Mouse (Mus musculus) adrenal gland, adult (tissue): ENCODE data around the gene Col20a1.
A peak's percentile ranks its signal among the peaks of the same experiment; 100 is the strongest.

Experiments
- DNase-seq, 2 experiments: peaks; one replicate each; pipeline ENCODE4 v3.0.0; 2022 to 2023; ENCODE audit warnings: low spot score in 1 of 2; ENCODE audit not compliant: inconsistent age in 2 of 2

Gene Col20a1

GRCm38 (mm10) chr2:180994360-180994759 is 8.0 kb downstream of the Col20a1 start:
- DNase-seq = peak in 1 of 2 experiments; percentile 62

GRCm38 (mm10) chr2:180995457-180995856 is 9.1 kb downstream of the Col20a1 start:
- DNase-seq = no peak

- peak; percentile 38 to 79 for DNase-seq
Observed at GRCm38 (mm10) chr2:180996436-180996835, 10.1 kb downstream of the Col20a1 start.

- no peak for DNase-seq
Observed at GRCm38 (mm10) chr2:180996905-180997304, 10.6 kb downstream of the Col20a1 start.

GRCm38 (mm10) chr2:181007054-181007453 is 20.7 kb downstream of the Col20a1 start:
- no peak for DNase-seq

- DNase-seq = no peak
Observed at GRCm38 (mm10) chr2:181008339-181008738, 22.0 kb downstream of the Col20a1 start.

- DNase-seq = no peak
Observed at GRCm38 (mm10) chr2:181031406-181031934, 45.1 kb downstream of the Col20a1 start.

GRCm38 (mm10) chr2:181032407-181032806 is 46.1 kb downstream of the Col20a1 start:
- peak; percentile 41 to 63 for DNase-seq

- DNase-seq = peak in 1 of 2 experiments; percentile 56
Observed at GRCm38 (mm10) chr2:181033310-181033709, 47.0 kb downstream of the Col20a1 start.

- DNase-seq = peak; percentile 53 to 83
Observed at GRCm38 (mm10) chr2:181035186-181035585, 48.9 kb downstream of the Col20a1 start.

GRCm38 (mm10) chr2:181036561-181036960 is 50.2 kb downstream of the Col20a1 start:
- no peak for DNase-seq

- DNase-seq = peak; percentile 46 to 77
Observed at GRCm38 (mm10) chr2:181038644-181039355, 52.5 kb downstream of the Col20a1 start.

GRCm38 (mm10) chr2:181039356-181039680 is 53.0 kb downstream of the Col20a1 start:
- no peak for DNase-seq

- DNase-seq = peak; percentile 26 to 62
Observed at GRCm38 (mm10) chr2:181041941-181042340, 55.6 kb downstream of the Col20a1 start.

GRCm38 (mm10) chr2:181042376-181042775 is 56.0 kb downstream of the Col20a1 start:
- DNase-seq = peak; percentile 29 to 75

GRCm38 (mm10) chr2:181043437-181043836 is 57.1 kb downstream of the Col20a1 start, which contains the start of gene Chrna4:
Gene Chrna4, minus strand, starts transcription at chr2:181043546.
- DNase-seq = peak; percentile 80 to 91

- peak in 1 of 2 experiments; percentile 59 for DNase-seq
Observed at GRCm38 (mm10) chr2:181044001-181044400, 57.7 kb downstream of the Col20a1 start.

- peak; percentile 46 to 68 for DNase-seq
Observed at GRCm38 (mm10) chr2:181048252-181048945, 62.1 kb downstream of the Col20a1 start.

GRCm38 (mm10) chr2:181048986-181049385 is 62.7 kb downstream of the Col20a1 start:
- DNase-seq = peak; percentile 59 to 67

- DNase-seq = no peak
Observed at GRCm38 (mm10) chr2:181052171-181052570, 65.8 kb downstream of the Col20a1 start.

GRCm38 (mm10) chr2:181057341-181057740 is 71.0 kb downstream of the Col20a1 start:
- DNase-seq = no peak

GRCm38 (mm10) chr2:181058193-181058592 is 71.9 kb downstream of the Col20a1 start:
- no peak for DNase-seq
